Mouse (Mus musculus): Measurements from ENCODE around the gene Agap3. TPM values are rescaled to one million over a fixed set of nuclear protein-coding genes. Genes with fewer than 3 reads are reported as not detected.

Gene Agap3
- polyA plus RNA-seq, 1 experiment: 17.2 TPM

GRCm38 (mm10) chr5:24550598-24551316 is 98.8 kb downstream of the Agap3 start:
- H3K36me3 ChIP-seq (ENCODE audit: control insufficient read depth): no peaks in the 10 kb centered on the region
- H3K9me3 ChIP-seq (ENCODE audit: control insufficient read depth, low read length): no peaks in the 10 kb centered on the region
- peaks cover 29% of the 10 kb centered on the region for H3K27me3 ChIP-seq (ENCODE audit: control insufficient read depth)
- no peak overlapping the region for H3K4me3 ChIP-seq (replicated peaks)
- H3K4me1 ChIP-seq (ENCODE audit: control insufficient read depth): no peaks in the 10 kb centered on the region
- TF ChIP-seq TAL1 (IDR thresholded peaks at IDR 0.05; ENCODE audit: low read length) (no peak), GATA1 (IDR thresholded peaks at IDR 0.05; ENCODE audit: low read length) (no peak)

- Histone ChIP-seq H3K36me3 (ENCODE audit: control insufficient read depth) (no peaks in the 10 kb centered on the region), H3K4me1 (ENCODE audit: control insufficient read depth) (no peaks in the 10 kb centered on the region), H3K4me3 (replicated peaks) (no peak overlapping the region), H3K9me3 (ENCODE audit: control insufficient read depth, low read length) (no peaks in the 10 kb centered on the region), H3K27me3 (ENCODE audit: control insufficient read depth) (peaks cover 29% of the 10 kb centered on the region)
- TF ChIP-seq TAL1 (IDR thresholded peaks at IDR 0.05; ENCODE audit: low read length) (no peak), GATA1 (IDR thresholded peaks at IDR 0.05; ENCODE audit: low read length) (no peak)
Measured at GRCm38 (mm10) chr5:24551317-24551688, 99.3 kb downstream of the Agap3 start.

Other genes with a start within 250 kb of the Agap3 start
- gene Kcnh2, start 100.6 kb upstream of the Agap3 start, polyA plus RNA-seq (2012): 0.08 TPM in 1 of 2 replicates, not detected in the other
- 0.02 and 0.03 TPM in 2 replicates for gene Nos3, start 87.4 kb upstream of the Agap3 start, polyA plus RNA-seq (2012)
- 0.02 and 0.05 TPM in 2 replicates for gene Atg9b, start 60.0 kb upstream of the Agap3 start, polyA plus RNA-seq (2012)
- 1.7 and 2.2 TPM in 2 replicates for gene Abcb8, start 58.5 kb upstream of the Agap3 start, polyA plus RNA-seq (2012)
- gene Asic3, start 38.8 kb upstream of the Agap3 start, polyA plus RNA-seq (2012): not detected in 2 replicates
- gene Cdk5, start 28.6 kb upstream of the Agap3 start, polyA plus RNA-seq (2012): 0.40 and 0.67 TPM in 2 replicates
- gene Slc4a2, start 28.3 kb upstream of the Agap3 start, polyA plus RNA-seq (2012): 1.1 and 2.5 TPM in 2 replicates
- gene Fastk, start 6.9 kb upstream of the Agap3 start, polyA plus RNA-seq (2012): 33.0 and 33.8 TPM in 2 replicates
- gene Tmub1, start 4.3 kb upstream of the Agap3 start, polyA plus RNA-seq (2012): 2.3 and 2.8 TPM in 2 replicates
- not detected in 2 replicates for gene Gbx1, start 75.0 kb downstream of the Agap3 start, polyA plus RNA-seq (2012)
- gene Asb10, start 88.8 kb downstream of the Agap3 start, polyA plus RNA-seq (2012): not detected in 2 replicates
- gene 4931409K22Rik, start 104.6 kb downstream of the Agap3 start, polyA plus RNA-seq (2012): not detected in 2 replicates
- gene Abcf2, start 125.3 kb downstream of the Agap3 start, polyA plus RNA-seq (2012): 4.3 and 5.3 TPM in 2 replicates
- gene Chpf2, start 134.6 kb downstream of the Agap3 start, polyA plus RNA-seq (2012): 0.75 and 0.89 TPM in 2 replicates
- not detected in 2 replicates for gene Smarcd3, start 172.2 kb downstream of the Agap3 start, polyA plus RNA-seq (2012)
- 1.1 and 2.2 TPM in 2 replicates for gene Nub1, start 233.4 kb downstream of the Agap3 start, polyA plus RNA-seq (2012)

Measured in erythroblast, embryonic 14.5 days (primary cell).